Mouse (Mus musculus) erythroblast, embryonic 14.5 days (primary cell): ENCODE results near the gene Sult6b1. TPM values are rescaled to one million over a fixed set of nuclear protein-coding genes. Genes with fewer than 3 reads are reported as not detected.

Experiments
- H3K27me3 ChIP-seq: 2 replicates; pipeline ENCODE4 v1.6.1; 2012; ENCODE audit warnings: inconsistent platforms; ENCODE audit not compliant: control insufficient read depth
- H3K36me3 ChIP-seq: 2 replicates; pipeline ENCODE4 v1.6.1; 2012; ENCODE audit warnings: mild to moderate bottlenecking, inconsistent platforms; ENCODE audit not compliant: control insufficient read depth
- H3K4me1 ChIP-seq: 2 replicates; pipeline ENCODE4 v1.6.1; 2012; ENCODE audit warnings: inconsistent platforms; ENCODE audit not compliant: control insufficient read depth
- H3K4me3 ChIP-seq: replicated peaks from 2 replicates; pipeline ENCODE3; 2012; ENCODE audit warnings: moderate library complexity, mild to moderate bottlenecking, inconsistent platforms
- H3K9me3 ChIP-seq: 2 replicates; pipeline ENCODE4 v1.6.1; 2012; ENCODE audit warnings: low read length, inconsistent platforms, mixed read lengths; ENCODE audit not compliant: control insufficient read depth
- GATA1 ChIP-seq: IDR thresholded peaks from 2 replicates; pipeline ENCODE4 v1.6.1; 2012; ENCODE audit warnings: low read length, inconsistent platforms, mixed read lengths
- TAL1 ChIP-seq: IDR thresholded peaks from 3 replicates; pipeline ENCODE4 v1.6.1; 2012; ENCODE audit warnings: low read length, inconsistent platforms, mixed read lengths
- polyA plus RNA-seq: library from polyadenylated mRNA; stranded (reverse); fragments of >175 nt; gene quantifications from 2 replicates; pipeline ENCODE4 v1.2.3, GENCODE M21; 2012

The Sult6b1 gene
- polyA plus RNA-seq, 1 experiment = not detected

- no peaks in the 10 kb centered on the region for H3K9me3 ChIP-seq
- no peaks in the 10 kb centered on the region for H3K27me3 ChIP-seq
- no peak overlapping the region for H3K4me3 ChIP-seq
- H3K36me3 ChIP-seq = no peaks in the 10 kb centered on the region
- H3K4me1 ChIP-seq = no peaks in the 10 kb centered on the region
- TF ChIP-seq TAL1 = no peak
- TF ChIP-seq GATA1 = no peak
Measured at GRCm38 (mm10) chr17:78891020-78891419, 15.8 kb downstream of the Sult6b1 start.

GRCm38 (mm10) chr17:78889184-78889583 lies 17.6 kb downstream of the Sult6b1 start:
- no peak overlapping the region for H3K4me3 ChIP-seq
- TF ChIP-seq TAL1 = no peak
- no peak for TF ChIP-seq GATA1
- peaks cover 3% of the 10 kb centered on the region for H3K9me3 ChIP-seq
- no peaks in the 10 kb centered on the region for H3K36me3 ChIP-seq
- no peaks in the 10 kb centered on the region; the same call in 1 of the 2 replicates for H3K4me1 ChIP-seq
- H3K27me3 ChIP-seq = no peaks in the 10 kb centered on the region

- Histone ChIP-seq H3K4me3 (no peak overlapping the region), H3K9me3 (peaks cover 3% of the 10 kb centered on the region)
Measured at GRCm38 (mm10) chr17:78888554-78888953, 18.2 kb downstream of the Sult6b1 start.

GRCm38 (mm10) chr17:78885286-78886065 lies 21.3 kb downstream of the Sult6b1 start:
- H3K4me1 ChIP-seq = peaks cover 20% of the 10 kb centered on the region
- no peak overlapping the region for H3K4me3 ChIP-seq
- H3K36me3 ChIP-seq = peaks cover 2% of the 10 kb centered on the region
- peaks cover 3% of the 10 kb centered on the region for H3K9me3 ChIP-seq
- H3K27me3 ChIP-seq = no peaks in the 10 kb centered on the region
- TF ChIP-seq GATA1 (no peak), TAL1 (no peak)

More at GRCm38 (mm10) chr17:78888554-78888953, 18.2 kb downstream of the Sult6b1 start:
- no peaks in the 10 kb centered on the region for H3K27me3 ChIP-seq
- H3K36me3 ChIP-seq = no peaks in the 10 kb centered on the region
- H3K4me1 ChIP-seq = no peaks in the 10 kb centered on the region; the same call in 1 of the 2 replicates
- TF ChIP-seq GATA1 (no peak), TAL1 (no peak)

GRCm38 (mm10) chr17:78883291-78883690 lies 23.5 kb downstream of the Sult6b1 start:
- peaks cover 3% of the 10 kb centered on the region for H3K9me3 ChIP-seq
- peaks cover 10% of the 10 kb centered on the region for H3K36me3 ChIP-seq
- no peaks in the 10 kb centered on the region for H3K27me3 ChIP-seq
- H3K4me3 ChIP-seq = no peak overlapping the region
- peaks cover 22% of the 10 kb centered on the region for H3K4me1 ChIP-seq
- TF ChIP-seq GATA1 (no peak), TAL1 (no peak)

GRCm38 (mm10) chr17:78882401-78883112 lies 24.2 kb downstream of the Sult6b1 start, which contains the start of gene Eif2ak2:
Gene Eif2ak2 (minus strand): TSS chr17:78882573.
- H3K4me3 ChIP-seq = peak within 1 kb of the TSS; percentile 82
- H3K9me3 ChIP-seq = peaks cover 3% of the 10 kb centered on the region
- no peaks in the 10 kb centered on the region for H3K27me3 ChIP-seq
- H3K4me1 ChIP-seq = peaks cover 22% of the 10 kb centered on the region
- TF ChIP-seq GATA1 (no peak), TAL1 (no peak)
- H3K36me3 ChIP-seq = peaks cover 17% of the 10 kb centered on the region

GRCm38 (mm10) chr17:78881878-78882304 lies 24.9 kb downstream of the Sult6b1 start:
- Histone ChIP-seq H3K9me3 (peaks cover 3% of the 10 kb centered on the region), H3K36me3 (peaks cover 21% of the 10 kb centered on the region), H3K4me3 (peak overlapping the region; percentile 82), H3K27me3 (no peaks in the 10 kb centered on the region), H3K4me1 (peaks cover 22% of the 10 kb centered on the region)
- no peak for TF ChIP-seq TAL1
- no peak for TF ChIP-seq GATA1

- TF ChIP-seq GATA1 (no peak), TAL1 (no peak)
- Histone ChIP-seq H3K4me3 (no peak overlapping the region), H3K27me3 (no peaks in the 10 kb centered on the region), H3K4me1 (no peaks in the 10 kb centered on the region), H3K36me3 (peaks cover 66% of the 10 kb centered on the region), H3K9me3 (no peaks in the 10 kb centered on the region)
Measured at GRCm38 (mm10) chr17:78873886-78874285, 32.9 kb downstream of the Sult6b1 start.

- Histone ChIP-seq H3K4me3 (no peak overlapping the region), H3K36me3 (peaks cover 54% of the 10 kb centered on the region), H3K4me1 (no peaks in the 10 kb centered on the region), H3K9me3 (no peaks in the 10 kb centered on the region), H3K27me3 (no peaks in the 10 kb centered on the region)
- TF ChIP-seq TAL1 (no peak), GATA1 (no peak)
Measured at GRCm38 (mm10) chr17:78856243-78856642, 50.5 kb downstream of the Sult6b1 start.
